Mouse (Mus musculus) forebrain, embryonic 14.5 days (tissue): ENCODE data around the gene Ryk. TPM values are rescaled to one million over a fixed set of nuclear protein-coding genes. Genes with fewer than 3 reads are reported as not detected.

Experiments
- ATAC-seq: fragments of 200-750 bp; cut with Nextera tagmentation; 2 replicates; pipeline ENCODE4 v1.8.0; 2017; ENCODE audit warnings: mild to moderate bottlenecking, moderate library complexity
- DNase-seq: peaks from one replicate; pipeline ENCODE4 v3.0.0-alpha.2; 2015; ENCODE audit warnings: low spot score
- H3K27ac ChIP-seq: fragments of 300-500 bp; sonication (generic); 2 replicates; pipeline ENCODE4 v1.5.1; 2014; ENCODE audit warnings: low read depth, mild to moderate bottlenecking, control low read depth, low read length, moderate library complexity
- H3K27me3 ChIP-seq: fragments of 300-500 bp; sonication (generic); replicated peaks from 2 replicates; pipeline ENCODE4 v1.6.1; 2014; ENCODE audit warnings: low read length, control low read depth, mixed read lengths; ENCODE audit not compliant: control insufficient read depth, insufficient read depth
- H3K36me3 ChIP-seq: fragments of 300-500 bp; sonication (generic); 2 replicates; pipeline ENCODE4 v1.6.1; 2014; ENCODE audit warnings: low read length, control low read depth; ENCODE audit not compliant: control insufficient read depth, insufficient read depth
- H3K4me1 ChIP-seq: fragments of 300-500 bp; sonication (generic); 2 replicates; pipeline ENCODE4 v1.6.1; 2014; ENCODE audit warnings: antibody characterized with exemption, low read length, control low read depth; ENCODE audit not compliant: control insufficient read depth, insufficient read depth
- H3K4me2 ChIP-seq: fragments of 300-500 bp; sonication (generic); 2 replicates; pipeline ENCODE4 v1.6.1; 2014; ENCODE audit warnings: mild to moderate bottlenecking, control low read depth, low read length
- H3K4me3 ChIP-seq: fragments of 300-500 bp; sonication (generic); 2 replicates; pipeline ENCODE4 v1.5.1; 2014; ENCODE audit warnings: low read depth, low read length, control low read depth
- H3K9ac ChIP-seq: fragments of 300-500 bp; sonication (generic); 2 replicates; pipeline ENCODE4 v1.6.1; 2014; ENCODE audit warnings: mild to moderate bottlenecking, low read length, control low read depth, moderate library complexity
- H3K9me3 ChIP-seq: fragments of 300-500 bp; sonication (generic); replicated peaks from 2 replicates; pipeline ENCODE4 v1.6.1; 2016; ENCODE audit warnings: low read length, control low read depth, mixed read lengths; ENCODE audit not compliant: control insufficient read depth
- WGBS: fragments of 180-500 bp; shearing (Covaris S2); extraction: QIAGEN DNeasy Blood & Tissue Kit; methylation state at CpG from one replicate; pipeline ENCODE4 v1.1.7; 2014; 5-methylcytosine and 5-hydroxymethylcytosine counted together
- polyA plus RNA-seq: library from polyadenylated mRNA; unstranded; fragments of >200 nt; fragmentation: Nextera tagmentation; extraction: Ambion mirVana; gene quantifications from 2 replicates; pipeline ENCODE4 v1.2.1, GENCODE M21; 2014

Ryk gene
- polyA plus RNA-seq, 1 experiment from 2014 or later: 16.8 TPM

- no peaks in the 10 kb centered on the region for H3K27me3 ChIP-seq
- H3K4me3 ChIP-seq: no peak overlapping the region
- H3K27ac ChIP-seq: peak overlapping the region; percentile 36; the same call in 1 of the 2 replicates
- H3K9me3 ChIP-seq: no peaks in the 10 kb centered on the region
- DNase-seq (peak; percentile 77), ATAC-seq (peak; percentile 74)
- H3K4me1 ChIP-seq: peaks cover 20% of the 10 kb centered on the region
- peaks cover 13% of the 10 kb centered on the region; the same call in 1 of the 2 replicates for H3K36me3 ChIP-seq
- 18% methylated on average over 14 of the region's 14 CpGs for WGBS
- H3K4me2 ChIP-seq: no peak overlapping the region
- peak overlapping the region; percentile 0; the same call in 1 of the 2 replicates for H3K9ac ChIP-seq
These were observed 29.3 kb downstream of the Ryk start for GRCm38 (mm10) chr9:102863876-102864545.

DNA sequence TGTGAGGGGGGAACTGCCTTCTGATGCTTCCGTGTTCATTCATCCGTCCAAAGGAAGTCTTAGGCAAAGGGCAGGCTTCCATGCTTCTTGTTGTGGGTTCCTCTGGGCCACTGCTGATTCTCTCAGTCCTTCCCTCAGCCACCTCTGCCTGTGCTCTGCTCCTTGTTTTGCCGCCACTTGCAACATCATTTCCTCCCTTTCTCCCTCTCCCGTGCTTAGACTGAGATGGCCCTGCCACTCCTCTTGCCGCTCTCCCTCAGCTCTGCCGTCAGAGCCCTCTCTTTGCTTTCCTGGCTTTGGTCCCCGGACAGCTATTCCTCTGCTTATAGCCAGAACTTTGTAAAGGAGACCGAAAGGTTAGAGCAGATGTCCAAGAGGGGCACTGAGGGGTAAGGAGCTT, 30.2 kb downstream of the Ryk start:
- peaks cover 20% of the 10 kb centered on the region for H3K4me1 ChIP-seq
- ATAC-seq (no peak), DNase-seq (no peak)
- H3K4me2 ChIP-seq: no peak overlapping the region
- peaks cover 19% of the 10 kb centered on the region; the same call in 1 of the 2 replicates for H3K36me3 ChIP-seq
- no peak overlapping the region for H3K27ac ChIP-seq
- no peaks in the 10 kb centered on the region for H3K27me3 ChIP-seq
- no peak overlapping the region for H3K4me3 ChIP-seq
- no peaks in the 10 kb centered on the region for H3K9me3 ChIP-seq
- WGBS: 55% methylated on average over 8 of the region's 8 CpGs
- no peak overlapping the region for H3K9ac ChIP-seq

DNA sequence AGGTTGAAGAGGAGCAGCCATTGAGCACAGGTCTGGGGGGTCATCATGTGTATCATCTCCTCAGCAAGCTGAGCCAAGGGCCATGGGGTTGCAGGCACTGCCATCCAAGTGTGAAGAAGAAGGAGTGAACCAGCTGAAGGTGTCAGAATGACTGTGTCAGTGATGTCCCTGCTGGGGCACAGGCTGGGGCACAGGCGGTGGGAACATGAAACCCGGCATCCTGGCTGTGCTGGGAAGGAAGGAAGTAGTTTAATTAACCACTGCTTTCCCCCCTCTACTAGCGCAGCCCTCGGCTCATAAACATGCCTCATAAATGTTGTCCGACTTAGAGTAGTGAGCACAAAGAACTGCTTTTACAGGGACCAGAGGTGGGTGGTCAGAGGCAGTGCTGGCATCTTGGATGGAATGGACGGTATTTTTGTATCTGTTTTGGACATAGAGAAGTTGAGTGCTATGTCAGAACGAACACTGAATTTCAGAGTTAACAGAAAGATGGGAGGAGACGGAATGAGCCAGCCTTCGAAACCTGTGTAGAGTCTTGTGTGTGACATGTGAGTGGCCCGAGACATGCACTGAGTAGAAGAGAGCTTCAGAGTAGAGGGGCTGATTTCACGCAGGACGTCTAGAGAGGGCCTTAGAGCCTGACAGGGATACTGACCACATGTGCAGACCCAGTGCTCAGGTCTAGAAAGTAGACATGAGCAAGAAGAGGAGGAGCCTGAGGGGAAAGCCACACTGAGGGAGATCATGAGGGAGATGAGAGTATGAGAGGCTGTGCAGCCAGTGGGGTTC, 31.4 kb downstream of the Ryk start:
- 80% methylated on average over 12 of the region's 12 CpGs for WGBS
- ATAC-seq: no peak
- Histone ChIP-seq H3K9me3 (no peaks in the 10 kb centered on the region), H3K36me3 (peaks cover 27% of the 10 kb centered on the region), H3K9ac (no peak overlapping the region), H3K27ac (no peak overlapping the region), H3K4me1 (peaks cover 20% of the 10 kb centered on the region), H3K4me2 (no peak overlapping the region), H3K27me3 (no peaks in the 10 kb centered on the region), H3K4me3 (no peak overlapping the region)
- no peak for DNase-seq

- no peak overlapping the region for H3K27ac ChIP-seq
- ATAC-seq: peak; percentile 66
- peak; percentile 81 for DNase-seq
- no peak overlapping the region for H3K4me3 ChIP-seq
- peaks cover 20% of the 10 kb centered on the region for H3K4me1 ChIP-seq
- peaks cover 34% of the 10 kb centered on the region for H3K36me3 ChIP-seq
- no peaks in the 10 kb centered on the region for H3K9me3 ChIP-seq
- H3K9ac ChIP-seq: no peak overlapping the region
- H3K4me2 ChIP-seq: no peak overlapping the region
- H3K27me3 ChIP-seq: no peaks in the 10 kb centered on the region
- WGBS: 14% methylated on average over 4 of the region's 4 CpGs
These were observed 32.2 kb downstream of the Ryk start for GRCm38 (mm10) chr9:102866893-102867292.

- 92% methylated on average over 4 of the region's 4 CpGs for WGBS
- no peak for ATAC-seq
- H3K9me3 ChIP-seq: no peaks in the 10 kb centered on the region
These were observed 32.8 kb downstream of the Ryk start for GRCm38 (mm10) chr9:102867516-102867915.

DNA sequence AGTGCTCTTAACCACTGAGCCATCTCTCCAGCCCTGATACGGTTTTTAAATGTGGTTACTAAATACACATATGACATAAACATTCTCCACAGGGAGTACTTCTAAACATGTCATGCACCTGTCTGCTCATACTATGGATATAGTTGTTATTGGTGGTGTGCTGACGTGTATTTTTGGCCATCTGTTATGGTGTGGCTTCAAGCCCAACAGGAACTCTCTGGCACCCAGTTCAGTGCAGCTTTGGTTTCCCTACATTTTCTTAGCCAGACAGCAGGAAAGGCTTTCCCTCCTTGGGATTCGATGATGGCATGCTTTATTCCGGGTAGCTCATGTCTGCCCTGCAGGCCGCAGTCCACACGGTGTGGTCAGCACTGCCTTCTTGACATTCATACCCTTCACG, 33.7 kb downstream of the Ryk start:
- Histone ChIP-seq H3K27ac (no peak overlapping the region), H3K4me3 (no peak overlapping the region), H3K36me3 (peaks cover 43% of the 10 kb centered on the region), H3K4me2 (no peak overlapping the region), H3K9me3 (no peaks in the 10 kb centered on the region), H3K4me1 (peaks cover 18% of the 10 kb centered on the region), H3K27me3 (no peaks in the 10 kb centered on the region), H3K9ac (no peak overlapping the region)
- WGBS: 91% methylated on average over 7 of the region's 7 CpGs
- DNase-seq (no peak), ATAC-seq (no peak)

More at GRCm38 (mm10) chr9:102867516-102867915, 32.8 kb downstream of the Ryk start:
- Histone ChIP-seq H3K4me3 (no peak overlapping the region), H3K9ac (no peak overlapping the region), H3K27me3 (no peaks in the 10 kb centered on the region), H3K27ac (no peak overlapping the region), H3K4me2 (no peak overlapping the region), H3K36me3 (peaks cover 40% of the 10 kb centered on the region), H3K4me1 (peaks cover 20% of the 10 kb centered on the region)
- no peak for DNase-seq

DNA sequence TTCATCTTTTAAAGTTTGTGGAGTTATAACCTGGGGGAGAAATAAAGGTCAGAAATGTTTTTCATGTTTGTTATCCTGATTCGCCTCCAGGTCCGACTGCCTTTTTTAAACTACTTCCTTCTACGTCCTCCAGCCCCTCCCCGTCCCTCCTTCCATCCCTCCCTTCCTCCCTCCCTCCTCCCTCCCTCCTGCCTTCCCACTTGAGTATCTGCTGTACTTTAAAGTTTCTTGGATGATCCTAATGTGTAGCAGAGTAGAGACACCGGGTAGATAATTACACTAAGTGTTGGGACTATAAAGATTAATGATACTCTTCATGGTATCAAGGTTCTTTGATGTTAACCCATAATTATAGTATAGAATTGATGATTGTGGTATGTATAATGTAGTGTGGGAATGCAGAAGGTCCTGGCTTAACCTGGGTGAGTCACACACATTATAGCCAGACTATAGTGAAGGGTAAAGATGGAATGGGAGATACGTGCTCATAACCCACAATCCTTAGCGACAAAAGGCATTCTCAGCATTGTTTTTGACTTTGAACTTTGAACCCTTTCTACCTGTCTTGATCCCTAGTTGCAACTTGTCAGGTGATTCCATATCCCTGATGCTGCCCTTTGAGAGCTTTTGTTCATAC, 41.5 kb downstream of the Ryk start:
- WGBS: 89% methylated on average over 7 of the region's 7 CpGs

DNA sequence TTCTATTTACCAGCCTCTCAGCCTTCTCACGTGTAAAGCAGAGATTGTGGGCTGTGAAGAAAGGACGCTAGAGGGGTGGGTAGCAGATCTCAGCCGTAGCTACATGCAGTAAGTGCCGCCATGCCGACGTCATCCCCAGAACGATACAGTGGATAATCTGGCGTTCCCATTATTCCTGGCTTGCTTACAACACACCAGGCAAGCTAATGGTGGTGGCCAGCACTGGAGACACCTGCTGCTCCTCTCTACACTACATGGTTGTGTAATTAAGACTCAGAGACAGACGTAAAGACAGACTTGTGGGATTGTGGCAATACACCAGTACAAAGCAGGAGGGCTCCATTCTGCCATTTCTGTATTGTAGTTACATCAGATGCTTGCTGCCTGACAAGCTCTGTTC, 43.2 kb downstream of the Ryk start:
- ATAC-seq (no peak), DNase-seq (no peak)
- Histone ChIP-seq H3K9ac (no peak overlapping the region), H3K4me3 (no peak overlapping the region), H3K9me3 (no peaks in the 10 kb centered on the region), H3K27me3 (no peaks in the 10 kb centered on the region), H3K4me2 (no peak overlapping the region), H3K36me3 (peaks cover 38% of the 10 kb centered on the region), H3K27ac (no peak overlapping the region), H3K4me1 (no peaks in the 10 kb centered on the region)
- 71% methylated on average over 9 of the region's 9 CpGs for WGBS

More for the DNA sequence above, 41.5 kb downstream of the Ryk start:
- no peak overlapping the region for H3K4me3 ChIP-seq
- H3K27ac ChIP-seq: no peak overlapping the region
- H3K27me3 ChIP-seq: no peaks in the 10 kb centered on the region
- no peaks in the 10 kb centered on the region for H3K4me1 ChIP-seq
- DNase-seq (no peak), ATAC-seq (no peak)
- H3K9ac ChIP-seq: no peak overlapping the region
- H3K4me2 ChIP-seq: no peak overlapping the region
- H3K9me3 ChIP-seq: no peaks in the 10 kb centered on the region
- H3K36me3 ChIP-seq: peaks cover 50% of the 10 kb centered on the region
